Mouse (Mus musculus) cerebellum, adult 8-10 months (tissue): ENCODE data around the gene Sult1b1.
"Not testable (repeated sequence)": the region's sequence is repeated elsewhere in the genome, so short reads cannot be mapped to it uniquely, and the experiment has no call there.

Experiments
- DNase-seq: peaks from one replicate; pipeline ENCODE4 v3.0.0; 2022

Gene Sult1b1

DNA sequence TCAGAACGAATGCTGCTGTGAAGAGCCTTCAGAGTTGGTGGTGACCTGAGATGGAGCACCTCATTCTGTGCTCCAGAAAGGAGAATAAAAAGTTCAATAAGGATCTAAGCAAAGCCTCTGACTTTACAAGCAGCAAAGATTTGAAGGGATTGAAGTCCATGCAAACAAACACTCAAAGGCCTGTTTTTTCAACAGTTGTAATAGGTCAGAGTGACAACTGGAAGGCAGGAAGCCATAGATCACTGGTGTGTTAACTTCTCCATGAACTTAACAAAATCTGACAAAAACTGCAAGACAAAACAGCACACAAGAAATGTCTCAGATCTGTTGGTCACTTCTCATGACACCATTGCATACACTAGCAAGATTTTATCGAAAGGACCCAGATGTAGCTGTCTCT is at the start of gene Sult1b1:
Gene Sult1b1 (minus strand): TSS at position 85 of the 400 bp plus-strand sequence.
- no peak for DNase-seq

DNA sequence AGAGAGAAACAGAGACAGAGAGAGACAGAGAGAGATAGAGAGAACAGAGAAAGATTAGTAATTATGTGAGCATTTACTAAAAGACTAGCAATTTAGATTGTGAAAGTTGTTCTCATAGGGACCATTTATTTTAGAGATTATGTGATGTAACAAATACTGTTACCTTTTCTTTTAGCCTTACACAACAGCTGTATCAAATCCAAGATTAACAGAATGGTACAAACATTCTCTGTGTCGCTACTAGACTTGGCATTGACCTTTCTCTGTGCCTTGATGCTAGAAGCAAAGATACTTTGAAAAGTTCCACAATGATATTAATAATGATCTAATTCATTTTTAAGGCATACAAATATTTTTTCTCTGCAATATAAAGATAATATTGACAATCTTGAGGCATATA is 42.4 kb upstream of the Sult1b1 start:
- no peak for DNase-seq

GRCm38 (mm10) chr5:87574174-87574573 is 36.2 kb upstream of the Sult1b1 start:
- no peak for DNase-seq

GRCm38 (mm10) chr5:87573490-87573889 is 35.5 kb upstream of the Sult1b1 start:
- no peak for DNase-seq

DNA sequence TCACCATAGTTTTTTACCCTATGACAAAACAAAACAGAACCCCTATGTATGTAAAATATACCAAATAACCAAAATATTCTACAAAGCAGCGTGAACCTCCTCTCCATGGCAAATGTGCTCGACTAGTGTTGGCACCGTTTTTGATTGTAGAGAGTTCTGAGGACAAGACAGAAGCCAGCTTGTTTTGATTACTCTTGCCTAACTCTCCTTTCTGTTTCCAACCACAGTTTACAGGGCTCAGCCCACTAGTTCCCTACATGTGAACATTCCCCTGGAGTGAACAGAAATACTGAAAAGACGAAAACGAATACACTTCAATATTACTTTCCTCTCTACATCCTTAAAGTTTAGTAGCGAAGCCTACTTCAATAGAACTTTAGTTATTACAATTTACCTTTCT is 34.8 kb upstream of the Sult1b1 start:
- DNase-seq = no peak

DNA sequence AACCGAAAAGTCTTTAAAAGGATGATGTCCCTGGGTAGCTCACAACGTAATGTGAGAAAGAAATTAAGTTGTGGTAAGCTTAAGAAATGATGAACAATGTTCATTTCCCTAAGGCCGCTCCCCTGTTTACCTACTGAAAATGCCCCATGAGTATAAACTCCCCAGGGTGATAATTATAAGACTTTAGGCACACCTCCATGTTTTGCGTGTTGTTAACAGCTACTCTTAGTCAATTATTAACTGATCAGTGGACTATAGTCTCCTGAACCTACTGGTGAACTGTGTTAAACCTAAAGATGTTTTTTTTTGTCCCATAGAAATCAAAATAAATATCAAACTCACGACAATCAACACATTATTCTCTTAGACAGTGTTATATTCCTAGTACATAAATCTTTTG is 30.9 kb upstream of the Sult1b1 start, which contains the start of gene Sult1d1:
Gene Sult1d1 (minus strand): TSS at position 183 of the 400 bp plus-strand sequence.
- no peak for DNase-seq

DNA sequence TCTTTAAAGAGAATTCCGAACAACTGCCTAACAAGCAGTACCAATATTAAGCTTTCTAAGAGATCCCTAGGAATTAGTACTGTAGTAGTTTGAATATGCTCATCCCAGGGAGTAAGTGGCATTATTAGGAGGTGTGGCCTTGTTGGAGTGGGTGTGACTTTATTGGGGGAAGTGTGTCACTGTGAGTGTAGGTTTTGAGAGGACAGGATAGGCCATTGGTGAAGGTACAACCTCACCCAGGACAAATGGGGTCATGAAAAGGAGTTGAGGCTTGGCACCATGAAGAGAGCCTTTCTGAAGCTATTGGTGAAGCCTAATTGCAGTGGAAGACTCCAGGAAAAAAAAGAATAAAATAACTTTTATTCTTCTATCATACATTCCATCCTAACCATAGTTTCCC is 29.3 kb upstream of the Sult1b1 start:
- DNase-seq = no peak

DNA sequence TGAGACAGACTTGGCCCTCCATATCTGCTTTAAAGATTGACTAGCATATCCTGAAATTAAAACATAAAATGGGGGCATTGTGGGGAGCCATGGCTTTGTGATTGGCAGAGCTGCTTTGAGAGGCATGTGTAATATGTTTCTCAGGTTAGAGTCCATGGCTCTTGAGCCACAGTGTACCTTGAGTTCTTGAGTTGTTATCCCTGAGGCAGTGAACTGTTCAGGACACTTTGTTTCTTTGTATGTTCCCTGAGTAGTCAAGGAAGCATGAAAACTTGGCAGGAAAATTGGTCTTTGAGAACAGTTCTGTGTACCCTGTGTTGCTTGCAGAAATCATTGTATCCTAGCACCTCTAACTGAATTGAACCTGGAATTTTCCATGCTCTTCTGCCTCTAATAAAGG is 25.0 kb upstream of the Sult1b1 start:
- DNase-seq = no peak

DNA sequence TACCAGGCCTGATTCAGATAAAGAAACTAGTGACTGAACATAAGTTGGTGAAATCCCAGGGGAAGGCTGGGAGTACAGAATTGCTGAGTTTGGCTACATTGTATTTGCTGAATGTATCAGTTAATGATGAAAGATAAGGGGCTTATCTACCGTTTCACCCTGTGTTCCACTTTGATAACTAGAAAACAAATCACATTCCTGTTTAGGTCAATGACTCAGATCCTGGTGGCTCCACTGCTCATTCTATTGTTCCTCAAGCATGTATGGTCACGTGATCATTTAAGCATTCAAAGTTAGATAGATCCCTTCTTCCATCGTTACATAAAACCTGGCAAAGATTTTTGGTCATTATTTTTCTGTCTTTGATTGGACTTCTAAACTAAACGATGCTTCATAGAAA is 24.5 kb upstream of the Sult1b1 start:
- no peak for DNase-seq

DNA sequence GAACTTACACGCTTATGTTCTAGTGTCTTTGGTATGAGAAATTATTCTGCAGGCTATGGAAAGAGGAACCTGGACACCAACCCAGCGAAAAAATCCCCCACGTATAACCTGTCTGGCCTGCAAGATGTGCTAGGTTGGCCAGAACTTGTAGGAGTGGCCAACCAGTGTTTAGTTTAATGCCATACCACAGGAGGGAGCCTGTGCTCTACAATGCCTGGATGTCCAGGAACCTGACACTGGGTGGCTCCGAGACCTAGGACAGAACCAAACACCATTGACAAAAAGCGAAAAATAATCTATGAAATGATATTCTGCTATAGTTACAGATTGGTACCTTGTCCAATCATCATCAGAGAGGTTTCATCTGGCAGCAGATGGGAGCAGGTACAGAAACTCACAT is 22.1 kb upstream of the Sult1b1 start:
- DNase-seq = no peak

GRCm38 (mm10) chr5:87550935-87551334 is 12.9 kb upstream of the Sult1b1 start:
- DNase-seq = no peak

GRCm38 (mm10) chr5:87535994-87536644 is 1.9 kb downstream of the Sult1b1 start:
- DNase-seq = no peak

GRCm38 (mm10) chr5:87532288-87532687 is 5.7 kb downstream of the Sult1b1 start:
- DNase-seq = no peak

DNA sequence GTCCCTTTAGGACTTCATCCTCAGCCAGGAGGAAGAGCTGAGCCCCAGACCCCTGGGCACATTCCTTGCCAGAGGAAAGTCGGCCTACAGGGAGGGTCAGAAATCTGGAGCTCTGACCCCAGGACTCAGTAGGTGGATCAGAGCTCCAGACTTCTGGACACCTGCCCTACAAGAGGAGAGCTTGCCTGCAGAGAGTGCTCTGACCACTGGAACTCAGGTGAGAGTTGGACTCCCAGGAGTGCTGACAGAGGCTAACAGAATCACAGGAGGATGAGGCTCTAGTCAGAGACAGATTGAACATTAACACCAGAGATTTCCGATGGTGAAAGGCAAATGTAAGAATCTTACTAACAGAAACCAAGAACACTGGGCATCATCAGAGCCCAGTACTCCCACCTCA is 14.4 kb downstream of the Sult1b1 start:
- DNase-seq = not testable (repeated sequence)

DNA sequence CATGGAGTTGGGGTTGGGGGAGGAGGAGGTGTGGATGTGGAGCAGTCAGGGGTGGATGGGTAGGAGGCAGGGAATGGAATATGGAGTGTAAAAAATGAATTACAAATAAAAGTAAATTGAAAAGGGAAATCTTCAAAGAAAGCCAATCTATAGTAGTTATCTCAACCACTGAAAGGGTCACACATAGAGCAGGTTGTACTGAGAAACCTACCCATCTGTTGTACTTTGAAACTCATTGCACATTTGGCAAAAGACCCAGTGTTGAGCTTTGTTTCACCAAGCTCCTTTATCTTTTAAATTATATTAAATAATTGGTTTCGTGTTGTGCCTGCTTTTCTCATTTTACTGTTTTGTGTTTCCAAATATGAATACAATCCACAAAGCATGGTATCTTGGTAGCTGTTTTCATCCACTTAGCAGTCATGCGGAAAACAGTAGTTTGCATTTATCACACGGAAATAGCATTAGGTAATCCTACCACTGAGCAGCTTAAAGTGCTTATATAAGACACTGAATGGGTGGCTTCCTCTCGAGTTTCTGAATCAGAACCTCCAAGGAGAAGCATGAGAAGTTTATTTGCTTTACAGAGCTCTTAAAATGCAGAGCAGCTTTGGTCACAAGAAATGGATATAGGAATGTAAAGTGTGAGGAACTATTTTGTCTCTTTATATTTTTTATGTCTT is 32.1 kb downstream of the Sult1b1 start:
- DNase-seq = no peak

- no peak for DNase-seq
Observed at GRCm38 (mm10) chr5:87502687-87503086, 35.3 kb downstream of the Sult1b1 start.

GRCm38 (mm10) chr5:87499341-87499740 is 38.7 kb downstream of the Sult1b1 start:
- DNase-seq = no peak

DNA sequence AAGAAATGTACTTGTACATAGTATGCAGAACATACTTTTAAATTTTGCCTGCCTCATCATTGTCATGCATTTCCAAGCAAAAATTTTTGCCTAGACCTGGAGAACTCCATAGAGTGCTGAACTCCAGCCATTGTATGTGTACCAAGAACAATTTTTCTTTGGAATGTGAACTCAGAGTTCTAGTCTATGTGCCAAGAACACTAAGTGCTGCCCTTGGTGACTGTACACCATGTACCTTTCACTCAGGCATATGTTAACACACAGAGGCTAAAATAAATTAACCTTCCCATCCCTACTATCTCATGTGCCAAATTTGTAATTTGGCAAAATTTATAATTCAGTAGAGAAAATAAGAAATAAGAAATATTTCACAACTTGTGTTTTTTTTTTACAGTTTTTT is 39.1 kb downstream of the Sult1b1 start:
- DNase-seq = no peak

GRCm38 (mm10) chr5:87490771-87491170 is 47.2 kb downstream of the Sult1b1 start, which contains the start of gene Ugt2a1:
Ugt2a1 (minus strand) TSS chr5:87490871.
- DNase-seq = no peak

DNA sequence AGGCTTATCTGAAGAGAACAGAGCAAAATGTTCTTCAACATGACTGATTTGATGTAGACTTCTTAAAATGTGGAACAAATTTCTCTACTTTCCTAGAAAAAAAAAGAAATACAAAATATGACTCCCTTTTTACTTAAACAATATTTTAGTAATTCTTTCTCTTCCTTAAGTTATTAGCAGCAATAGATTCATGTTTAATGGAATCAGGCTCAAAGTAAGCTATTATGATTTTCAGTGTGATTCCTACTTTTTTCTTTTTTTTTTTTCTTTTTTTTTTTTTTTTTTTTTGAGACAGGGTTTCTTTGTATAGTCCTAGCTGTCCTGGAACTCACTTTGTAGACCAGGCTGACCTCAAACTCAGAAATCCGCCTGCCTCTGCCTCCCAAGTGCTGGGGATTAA is 51.3 kb downstream of the Sult1b1 start, which contains the start of gene Gm43638:
Gene Gm43638 (minus strand): TSS at position 101 of the 400 bp plus-strand sequence.
- DNase-seq = not testable (repeated sequence)

GRCm38 (mm10) chr5:87482160-87482559 is 55.8 kb downstream of the Sult1b1 start, which contains the start of gene Ugt2a2:
Ugt2a2 (minus strand) TSS chr5:87482260.
- no peak for DNase-seq
